Mouse (Mus musculus) hindbrain, embryonic 13.5 days (tissue): ENCODE data around the gene Uox. TPM values are rescaled to one million over a fixed set of nuclear protein-coding genes. Genes with fewer than 3 reads are reported as not detected.

Experiments
- ATAC-seq: fragments of 200-750 bp; cut with Nextera tagmentation; 2 replicates; pipeline ENCODE4 v1.8.0; 2017; ENCODE audit warnings: moderate TSS enrichment; ENCODE audit not compliant: low FRiP score
- H3K27ac ChIP-seq: fragments of 300-500 bp; sonication (generic); 2 replicates; pipeline ENCODE4 v1.5.1; 2015; ENCODE audit warnings: inconsistent platforms, mild to moderate bottlenecking, moderate library complexity
- H3K27me3 ChIP-seq: fragments of 300-500 bp; sonication (generic); 2 replicates; pipeline ENCODE4 v1.6.1; 2015; ENCODE audit warnings: mild to moderate bottlenecking, inconsistent platforms
- H3K36me3 ChIP-seq: fragments of 300-500 bp; sonication (generic); 2 replicates; pipeline ENCODE4 v1.6.1; 2015; ENCODE audit warnings: mild to moderate bottlenecking, inconsistent platforms
- H3K4me1 ChIP-seq: fragments of 300-500 bp; sonication (generic); replicated peaks from 2 replicates; pipeline ENCODE4 v1.6.1; 2015; ENCODE audit warnings: inconsistent platforms
- H3K4me2 ChIP-seq: fragments of 300-500 bp; sonication (generic); 2 replicates; pipeline ENCODE4 v1.6.1; 2015; ENCODE audit warnings: inconsistent platforms, mild to moderate bottlenecking, moderate library complexity
- H3K4me3 ChIP-seq: fragments of 300-500 bp; sonication (generic); 2 replicates; pipeline ENCODE4 v1.5.1; 2015; ENCODE audit warnings: mild to moderate bottlenecking, inconsistent platforms
- H3K9ac ChIP-seq: fragments of 300-500 bp; sonication (generic); 2 replicates; pipeline ENCODE4 v1.6.1; 2015; ENCODE audit warnings: mild to moderate bottlenecking, inconsistent platforms
- H3K9me3 ChIP-seq: fragments of 300-500 bp; sonication (generic); 2 replicates; pipeline ENCODE4 v1.6.1; 2016; ENCODE audit warnings: inconsistent platforms
- WGBS: fragments of 180-500 bp; shearing (Covaris S2); methylation state at CpG from one replicate; pipeline ENCODE4 v1.1.7; 2015; 5-methylcytosine and 5-hydroxymethylcytosine counted together
- polyA plus RNA-seq: library from polyadenylated mRNA; unstranded; fragments of >200 nt; fragmentation: Nextera tagmentation; extraction: Ambion mirVana; gene quantifications from 2 replicates; pipeline ENCODE4 v1.2.1, GENCODE M21; 2015

Uox gene
- polyA plus RNA-seq, 1 experiment from 2014 or later: not detected

- H3K9ac ChIP-seq: no peak overlapping the region
- no peaks in the 10 kb centered on the region for H3K27me3 ChIP-seq
- H3K4me2 ChIP-seq: no peak overlapping the region
- ATAC-seq: no peak
- WGBS: 78% methylated on average over 4 of the region's 4 CpGs
- H3K36me3 ChIP-seq: no peaks in the 10 kb centered on the region
- no peaks in the 10 kb centered on the region for H3K9me3 ChIP-seq
- peaks cover 16% of the 10 kb centered on the region; the same call in 1 of the 2 replicates for H3K4me1 ChIP-seq
- no peak overlapping the region for H3K27ac ChIP-seq
- H3K4me3 ChIP-seq: no peak overlapping the region
Measured at GRCm38 (mm10) chr3:146611261-146611660, 41.0 kb downstream of the Uox start.

DNA sequence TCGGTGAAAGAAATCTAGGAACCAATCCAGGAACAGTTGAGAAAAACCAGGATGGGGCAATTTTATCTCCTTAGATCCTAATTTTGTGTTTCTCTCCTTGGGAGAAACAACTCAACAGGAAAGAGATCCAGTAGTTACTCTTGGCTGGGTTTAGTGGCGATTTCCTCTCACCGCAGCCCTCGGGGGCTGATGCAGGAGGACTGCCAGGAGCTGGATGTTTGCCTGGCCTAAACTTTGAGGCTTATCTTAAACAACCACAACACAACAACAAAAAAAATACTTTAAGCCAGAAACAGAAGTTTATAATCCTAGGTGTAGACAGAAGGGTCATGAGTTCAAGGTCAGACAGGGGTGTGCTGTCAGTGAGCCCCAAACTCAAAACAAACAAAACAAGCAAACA, 41.6 kb downstream of the Uox start:
- H3K4me2 ChIP-seq: no peak overlapping the region
- 94% methylated on average over 4 of the region's 4 CpGs for WGBS
- H3K9ac ChIP-seq: no peak overlapping the region
- ATAC-seq: no peak
- no peak overlapping the region for H3K4me3 ChIP-seq
- peaks cover 13% of the 10 kb centered on the region; the same call in 1 of the 2 replicates for H3K4me1 ChIP-seq
- no peaks in the 10 kb centered on the region for H3K27me3 ChIP-seq
- no peak overlapping the region for H3K27ac ChIP-seq
- no peaks in the 10 kb centered on the region for H3K36me3 ChIP-seq
- H3K9me3 ChIP-seq: no peaks in the 10 kb centered on the region

DNA sequence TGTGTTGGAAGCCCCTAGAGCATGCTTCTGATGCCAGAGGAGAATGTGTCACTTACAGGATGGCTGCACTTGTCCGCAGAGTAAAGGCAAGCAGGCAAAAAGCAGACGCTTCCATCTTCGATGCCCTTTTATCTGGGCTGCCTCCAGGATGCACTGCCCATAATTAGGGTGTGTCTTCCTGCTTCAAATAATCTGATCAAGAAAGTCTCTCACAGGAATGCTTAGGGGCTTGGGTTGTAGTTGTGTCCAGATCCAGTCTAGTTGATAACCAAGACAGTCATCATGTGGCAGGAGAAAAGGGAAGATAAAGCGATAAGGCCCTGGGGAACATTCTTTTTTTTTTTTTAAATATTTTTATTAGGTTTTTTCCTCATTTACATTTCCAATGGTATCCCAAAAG, 45.3 kb downstream of the Uox start, which contains the start of gene Dnase2b:
Gene Dnase2b (minus strand): TSS at position 101 of the 400 bp plus-strand sequence.
- Histone ChIP-seq H3K36me3 (no peaks in the 10 kb centered on the region), H3K4me3 (no peak within 1 kb of the TSS), H3K4me1 (no peaks in the 10 kb centered on the region), H3K27ac (no peak within 1 kb of the TSS), H3K9me3 (no peaks in the 10 kb centered on the region), H3K4me2 (no peak within 1 kb of the TSS), H3K27me3 (no peaks in the 10 kb centered on the region), H3K9ac (no peak within 1 kb of the TSS)
- 95% methylated on average over 4 of the region's 4 CpGs for WGBS
- no peak for ATAC-seq

- Histone ChIP-seq H3K27ac (no peak overlapping the region), H3K4me3 (no peak overlapping the region), H3K9ac (no peak overlapping the region), H3K4me1 (no peaks in the 10 kb centered on the region), H3K36me3 (no peaks in the 10 kb centered on the region), H3K9me3 (no peaks in the 10 kb centered on the region), H3K27me3 (no peaks in the 10 kb centered on the region), H3K4me2 (no peak overlapping the region)
- no peak for ATAC-seq
- 82% methylated on average over 5 of the region's 5 CpGs for WGBS
Measured at GRCm38 (mm10) chr3:146616533-146617283, 46.5 kb downstream of the Uox start.

GRCm38 (mm10) chr3:146617946-146618345, 47.7 kb downstream of the Uox start:
- H3K36me3 ChIP-seq: no peaks in the 10 kb centered on the region
- H3K4me1 ChIP-seq: no peaks in the 10 kb centered on the region
- no peak overlapping the region for H3K4me3 ChIP-seq
- no peaks in the 10 kb centered on the region for H3K9me3 ChIP-seq
- H3K4me2 ChIP-seq: no peak overlapping the region
- H3K27ac ChIP-seq: no peak overlapping the region
- no peaks in the 10 kb centered on the region for H3K27me3 ChIP-seq
- H3K9ac ChIP-seq: no peak overlapping the region
- no peak for ATAC-seq

DNA sequence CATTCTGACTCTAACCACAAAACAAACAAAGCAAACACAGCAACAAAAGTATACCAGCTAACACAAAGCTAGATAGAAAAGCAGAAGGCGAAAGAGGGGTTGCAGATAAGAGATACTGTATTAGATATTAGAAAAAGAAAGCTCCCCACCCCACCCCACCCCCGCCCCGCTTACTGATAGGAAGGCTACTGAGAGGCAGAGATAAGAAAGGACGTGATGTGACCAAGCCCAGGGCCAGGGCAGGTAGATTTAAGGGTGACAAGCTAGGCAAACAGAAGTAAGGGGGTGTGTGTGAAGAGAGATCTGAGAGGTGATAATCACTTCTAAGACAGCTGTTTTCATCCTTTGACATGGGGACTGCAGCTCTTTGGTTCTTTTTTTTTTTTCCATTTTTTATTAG, 48.1 kb downstream of the Uox start:
- Histone ChIP-seq H3K9me3 (no peaks in the 10 kb centered on the region), H3K4me3 (no peak overlapping the region), H3K36me3 (no peaks in the 10 kb centered on the region), H3K9ac (no peak overlapping the region), H3K4me2 (no peak overlapping the region), H3K27me3 (no peaks in the 10 kb centered on the region), H3K27ac (no peak overlapping the region), H3K4me1 (no peaks in the 10 kb centered on the region)
- ATAC-seq: no peak
- WGBS: 81% methylated on average over 4 of the region's 4 CpGs

GRCm38 (mm10) chr3:146620101-146620500, 49.9 kb downstream of the Uox start:
- Histone ChIP-seq H3K9me3 (no peaks in the 10 kb centered on the region), H3K27me3 (no peaks in the 10 kb centered on the region), H3K4me3 (no peak overlapping the region), H3K27ac (no peak overlapping the region), H3K36me3 (no peaks in the 10 kb centered on the region), H3K4me1 (no peaks in the 10 kb centered on the region), H3K4me2 (no peak overlapping the region), H3K9ac (no peak overlapping the region)
- ATAC-seq: no peak
- WGBS: 90% methylated on average over 10 of the region's 10 CpGs

GRCm38 (mm10) chr3:146620555-146621249, 50.5 kb downstream of the Uox start:
- Histone ChIP-seq H3K27me3 (no peaks in the 10 kb centered on the region), H3K9me3 (no peaks in the 10 kb centered on the region), H3K27ac (no peak overlapping the region), H3K36me3 (no peaks in the 10 kb centered on the region), H3K4me2 (no peak overlapping the region), H3K4me3 (no peak overlapping the region), H3K4me1 (no peaks in the 10 kb centered on the region), H3K9ac (no peak overlapping the region)
- 90% methylated on average over 14 of the region's 14 CpGs for WGBS
- no peak for ATAC-seq

DNA sequence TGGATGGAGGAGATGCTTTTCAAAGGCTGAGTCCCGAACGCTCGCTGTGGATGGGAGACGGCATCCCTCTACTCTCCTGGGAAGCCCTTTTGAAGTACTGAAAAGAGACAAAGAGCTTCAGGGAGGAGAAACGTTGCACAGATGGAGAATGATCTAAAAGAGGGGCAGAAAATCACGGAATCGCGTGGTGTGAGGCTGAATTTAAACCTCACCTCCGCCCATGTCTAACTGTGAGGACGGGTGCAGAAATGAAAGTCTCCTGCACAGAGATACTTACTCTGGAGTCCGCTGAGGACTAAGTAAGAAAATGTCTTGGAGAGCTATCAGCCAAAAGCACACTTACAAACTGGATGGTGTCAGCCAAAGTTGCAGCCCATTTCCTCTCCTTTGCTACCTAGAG, 51.7 kb downstream of the Uox start:
- H3K9me3 ChIP-seq: no peaks in the 10 kb centered on the region
- H3K36me3 ChIP-seq: no peaks in the 10 kb centered on the region
- 84% methylated on average over 11 of the region's 11 CpGs for WGBS
- H3K4me1 ChIP-seq: no peaks in the 10 kb centered on the region
- no peaks in the 10 kb centered on the region for H3K27me3 ChIP-seq
- H3K4me2 ChIP-seq: no peak overlapping the region
- H3K4me3 ChIP-seq: no peak overlapping the region
- H3K27ac ChIP-seq: no peak overlapping the region
- ATAC-seq: no peak
- no peak overlapping the region for H3K9ac ChIP-seq

GRCm38 (mm10) chr3:146625766-146626165, 55.5 kb downstream of the Uox start:
- Histone ChIP-seq H3K4me3 (no peak overlapping the region), H3K9ac (no peak overlapping the region), H3K36me3 (no peaks in the 10 kb centered on the region), H3K4me1 (no peaks in the 10 kb centered on the region), H3K4me2 (no peak overlapping the region), H3K27ac (no peak overlapping the region), H3K27me3 (no peaks in the 10 kb centered on the region), H3K9me3 (no peaks in the 10 kb centered on the region)
- ATAC-seq: no peak
- 89% methylated on average over 4 of the region's 4 CpGs for whole genome bisulfite sequencing

- Histone ChIP-seq H3K27me3 (no peaks in the 10 kb centered on the region), H3K27ac (no peak overlapping the region), H3K4me2 (no peak overlapping the region), H3K4me1 (no peaks in the 10 kb centered on the region), H3K9me3 (no peaks in the 10 kb centered on the region), H3K36me3 (no peaks in the 10 kb centered on the region), H3K4me3 (no peak overlapping the region), H3K9ac (no peak overlapping the region)
- 55% methylated on average over 8 of the region's 8 CpGs for WGBS
- no peak for ATAC-seq
Measured at GRCm38 (mm10) chr3:146628227-146628982, 58.2 kb downstream of the Uox start.

GRCm38 (mm10) chr3:146632506-146632905, 62.3 kb downstream of the Uox start:
- WGBS: 89% methylated on average over 5 of the region's 5 CpGs
- H3K27ac ChIP-seq: no peak overlapping the region
- no peaks in the 10 kb centered on the region for H3K36me3 ChIP-seq
- H3K4me2 ChIP-seq: no peak overlapping the region
- H3K4me3 ChIP-seq: no peak overlapping the region
- no peaks in the 10 kb centered on the region for H3K9me3 ChIP-seq
- H3K4me1 ChIP-seq: no peaks in the 10 kb centered on the region
- no peak for ATAC-seq
- H3K9ac ChIP-seq: no peak overlapping the region
- H3K27me3 ChIP-seq: no peaks in the 10 kb centered on the region
